Mouse (Mus musculus): ENCODE data around the gene Prdm8. TPM values are rescaled to one million over a fixed set of nuclear protein-coding genes. Genes with fewer than 3 reads are reported as not detected.

Prdm8 gene
- polyA plus RNA-seq, 1 experiment from 2014 or later = not detected

DNA sequence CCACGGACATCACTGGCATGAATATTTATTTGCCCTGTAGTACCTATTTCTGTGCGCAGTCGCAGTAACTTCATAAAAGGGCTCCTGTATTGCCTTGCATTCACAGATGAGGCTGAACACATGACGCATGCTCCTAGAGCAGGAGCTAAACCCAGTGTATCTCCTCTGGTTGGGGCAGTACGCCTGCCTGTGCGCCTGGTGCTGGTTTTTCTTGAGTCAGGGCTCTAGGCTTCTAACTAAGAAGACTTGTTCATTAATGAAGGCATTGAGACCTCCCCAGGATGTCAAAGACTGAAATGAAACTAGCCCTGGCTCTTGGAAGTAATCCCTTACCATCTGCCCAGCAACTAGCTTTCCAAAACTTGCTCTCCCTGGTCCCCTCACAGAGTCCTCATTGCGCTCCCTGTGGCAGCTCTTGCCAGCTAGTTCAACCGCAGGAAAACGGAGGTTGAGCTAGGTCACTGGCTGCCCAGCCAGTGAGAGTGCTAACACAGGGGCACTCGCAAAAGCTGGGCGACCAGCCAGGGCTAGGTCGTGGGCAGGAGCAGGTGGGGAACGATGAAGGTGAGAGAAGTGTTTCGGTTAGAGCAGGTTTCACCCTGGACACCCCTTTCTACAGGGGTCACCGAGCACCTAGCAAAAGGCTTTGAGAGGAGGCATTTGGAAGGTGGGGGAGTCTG lies 5.6 kb downstream of the Prdm8 start:
- no peaks in the 10 kb centered on the region for H3K9me3 ChIP-seq (replicated peaks)
- H3K36me3 ChIP-seq (replicated peaks) = no peaks in the 10 kb centered on the region
- H3K27ac ChIP-seq (replicated peaks) = no peak overlapping the region
- WGBS (ENCODE audit: insufficient replicate concordance) = 5% methylated on average over 15 of the region's 15 CpGs
- no peak overlapping the region for H3K9ac ChIP-seq
- no peak for ATAC-seq (ENCODE audit: insufficient read depth)
- H3K4me1 ChIP-seq (replicated peaks) = no peaks in the 10 kb centered on the region
- H3K27me3 ChIP-seq = peaks cover 75% of the 10 kb centered on the region
- no peak overlapping the region for H3K4me3 ChIP-seq (replicated peaks)
- no peak overlapping the region for H3K4me2 ChIP-seq

DNA sequence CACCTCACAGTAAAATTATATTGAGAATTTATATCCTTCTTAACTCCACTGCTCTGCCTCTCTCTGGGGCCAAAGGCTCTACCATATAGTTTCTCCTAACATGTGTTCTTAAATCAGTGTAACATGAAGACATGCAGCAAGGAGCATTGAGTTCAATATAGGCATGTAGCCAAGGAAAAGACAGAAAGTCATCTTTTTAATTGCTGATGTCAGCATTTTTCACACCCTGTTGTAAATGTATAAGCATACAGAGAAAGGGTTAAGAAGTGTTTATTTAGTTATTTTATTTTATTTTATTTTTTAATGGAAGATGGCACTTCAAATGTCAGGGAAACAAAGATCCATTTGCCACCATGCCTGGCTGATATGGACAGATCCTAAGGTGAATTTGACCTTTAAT lies 6.7 kb downstream of the Prdm8 start:
- no peak overlapping the region for H3K4me2 ChIP-seq
- no peaks in the 10 kb centered on the region for H3K9me3 ChIP-seq (replicated peaks)
- no peaks in the 10 kb centered on the region for H3K36me3 ChIP-seq (replicated peaks)
- ATAC-seq (ENCODE audit: insufficient read depth) = no peak
- no peak overlapping the region for H3K9ac ChIP-seq
- H3K27me3 ChIP-seq = peaks cover 69% of the 10 kb centered on the region
- H3K4me3 ChIP-seq (replicated peaks) = no peak overlapping the region
- H3K27ac ChIP-seq (replicated peaks) = no peak overlapping the region
- H3K4me1 ChIP-seq (replicated peaks) = no peaks in the 10 kb centered on the region

DNA sequence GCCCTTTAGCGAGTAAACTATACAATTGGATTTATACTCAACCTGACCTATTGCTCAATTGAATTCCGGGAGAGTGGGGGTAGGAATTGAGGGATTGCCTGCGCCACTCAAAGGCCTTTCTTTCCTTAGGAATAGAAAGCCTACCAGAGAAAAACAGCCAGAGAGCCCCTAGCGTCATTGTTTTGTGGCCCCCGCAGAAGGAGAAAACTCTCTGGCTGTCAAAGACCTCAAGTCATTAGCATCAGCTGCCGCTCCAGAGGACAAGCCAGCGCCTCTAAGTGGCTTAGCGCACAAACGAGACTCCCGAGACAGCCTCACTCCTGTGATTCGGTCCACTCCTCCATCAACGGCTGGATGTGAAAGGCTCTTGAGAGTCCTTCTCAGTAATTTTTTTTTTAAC lies 12.6 kb downstream of the Prdm8 start:
- Histone ChIP-seq H3K27ac (replicated peaks) (no peak overlapping the region), H3K36me3 (replicated peaks) (no peaks in the 10 kb centered on the region), H3K9ac (no peak overlapping the region), H3K4me2 (no peak overlapping the region), H3K9me3 (replicated peaks) (no peaks in the 10 kb centered on the region), H3K4me3 (replicated peaks) (no peak overlapping the region), H3K27me3 (peaks cover 77% of the 10 kb centered on the region), H3K4me1 (replicated peaks) (no peaks in the 10 kb centered on the region)
- no peak for ATAC-seq (ENCODE audit: insufficient read depth)
- 3% methylated on average over 12 of the region's 12 CpGs for WGBS (ENCODE audit: insufficient replicate concordance)

DNA sequence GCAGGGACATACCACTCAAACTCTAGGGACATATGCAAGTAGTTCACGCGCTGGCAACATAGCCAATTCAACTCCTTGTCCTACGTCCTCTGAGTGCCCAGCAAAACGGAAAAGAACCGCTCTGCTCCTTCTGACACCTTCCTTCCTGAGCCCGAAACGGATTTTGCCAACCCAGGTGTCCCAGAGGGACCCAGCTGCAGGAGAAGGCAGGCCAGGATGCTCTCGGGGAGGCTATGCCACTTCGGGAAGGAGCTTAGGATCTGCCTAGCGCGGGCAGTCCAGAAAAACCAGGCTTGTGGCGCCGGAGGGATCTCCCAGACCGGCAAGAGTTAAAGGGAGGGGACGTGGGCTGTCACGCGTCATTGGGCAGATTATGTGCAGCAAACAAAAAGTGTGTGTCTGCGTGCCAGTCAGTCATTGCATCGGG lies 13.5 kb downstream of the Prdm8 start:
- Histone ChIP-seq H3K27ac (replicated peaks) (no peak overlapping the region), H3K36me3 (replicated peaks) (no peaks in the 10 kb centered on the region), H3K9ac (no peak overlapping the region), H3K4me1 (replicated peaks) (peaks cover 1% of the 10 kb centered on the region; the same call in 1 of the 2 replicates), H3K4me3 (replicated peaks) (no peak overlapping the region), H3K27me3 (peaks cover 80% of the 10 kb centered on the region), H3K9me3 (replicated peaks) (no peaks in the 10 kb centered on the region), H3K4me2 (no peak overlapping the region)
- ATAC-seq (ENCODE audit: insufficient read depth) = no peak
- 0% methylated on average over 19 of the region's 19 CpGs for WGBS (ENCODE audit: insufficient replicate concordance)

DNA sequence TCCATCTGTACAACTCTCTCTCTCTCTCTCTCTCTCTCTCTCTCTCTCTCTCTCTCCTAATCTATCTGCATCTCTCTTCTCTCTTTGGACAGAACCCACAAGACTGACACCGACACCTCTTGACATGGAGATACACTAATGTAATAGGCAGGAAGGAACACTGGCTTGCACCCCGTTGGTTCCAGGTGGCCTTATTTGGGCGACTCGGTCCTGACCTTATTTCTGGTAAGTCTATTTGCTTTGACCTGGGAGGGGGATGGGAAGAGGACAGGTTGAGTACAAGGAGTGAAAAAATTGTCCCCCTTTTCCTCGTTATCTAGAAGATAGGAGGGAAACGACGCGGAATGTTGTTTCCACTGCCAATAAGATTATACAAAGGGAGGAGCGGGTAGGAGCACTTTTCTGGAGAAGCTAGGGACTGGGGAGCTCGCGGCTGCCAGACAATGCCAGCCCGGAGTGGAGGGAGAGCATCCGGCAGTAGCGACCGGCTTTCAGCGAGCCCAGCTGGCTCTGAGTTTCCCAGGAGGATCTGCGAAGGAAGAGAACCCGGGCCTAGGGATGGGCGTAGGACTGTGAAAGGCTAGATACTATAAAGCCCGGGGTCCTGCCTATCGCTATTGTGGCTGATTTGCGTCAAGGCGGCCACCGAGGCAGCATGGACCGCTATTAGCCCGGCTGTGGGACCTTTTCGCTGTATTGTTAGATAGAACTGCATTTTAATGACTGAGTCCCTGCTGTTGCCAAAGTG lies 14.1 kb downstream of the Prdm8 start:
- Histone ChIP-seq H3K4me1 (replicated peaks) (peaks cover 7% of the 10 kb centered on the region; the same call in 1 of the 2 replicates), H3K27ac (replicated peaks) (no peak overlapping the region), H3K9ac (no peak overlapping the region), H3K27me3 (peaks cover 83% of the 10 kb centered on the region), H3K4me3 (replicated peaks) (no peak overlapping the region), H3K36me3 (replicated peaks) (no peaks in the 10 kb centered on the region), H3K4me2 (no peak overlapping the region), H3K9me3 (replicated peaks) (no peaks in the 10 kb centered on the region)
- ATAC-seq (ENCODE audit: insufficient read depth) = no peak
- WGBS (ENCODE audit: insufficient replicate concordance) = 1% methylated on average over 27 of the region's 27 CpGs

DNA sequence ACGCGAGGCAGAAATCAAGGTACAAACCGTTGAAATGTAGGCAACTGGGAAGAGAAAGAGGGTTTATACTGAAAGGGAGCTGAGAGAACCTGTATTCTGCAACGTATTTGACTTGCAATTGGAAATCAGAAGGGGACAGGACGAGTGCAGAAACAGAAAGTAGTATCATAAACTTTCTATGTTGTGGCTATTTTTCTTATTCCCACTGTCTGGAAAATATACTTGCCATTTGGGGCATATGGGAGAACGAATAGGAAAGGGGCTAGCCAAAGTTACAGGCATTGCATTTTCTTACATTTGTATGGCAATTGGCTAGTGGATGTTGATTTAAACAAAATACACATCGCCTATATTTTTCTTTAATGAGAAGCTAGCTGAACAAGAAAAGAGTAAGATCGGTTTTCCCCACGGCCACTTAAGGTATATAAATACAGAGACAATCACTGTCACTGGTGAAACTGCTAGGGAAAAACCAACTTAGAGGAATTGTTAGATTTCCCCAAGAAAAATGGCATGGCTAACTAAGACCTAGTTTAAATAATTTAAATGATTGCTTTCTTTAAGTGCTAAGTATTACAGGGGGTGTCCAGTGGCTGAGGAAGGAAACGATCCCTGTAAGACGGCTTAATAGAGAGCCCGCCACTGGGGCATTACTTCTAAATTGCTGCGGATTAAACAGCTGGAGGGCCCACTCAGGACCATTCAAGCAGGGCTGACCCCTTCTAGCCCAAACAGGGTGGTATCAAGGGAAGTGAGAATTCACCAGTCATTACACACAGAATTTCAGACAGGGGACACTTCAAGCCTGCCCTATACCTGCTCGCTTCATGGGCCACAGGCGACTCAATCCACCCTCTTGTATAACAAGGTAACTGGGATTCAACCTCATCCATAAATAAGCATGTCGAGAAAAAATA lies 14.9 kb downstream of the Prdm8 start:
- peaks cover 11% of the 10 kb centered on the region; the same call in 1 of the 2 replicates for H3K4me1 ChIP-seq (replicated peaks)
- no peak for ATAC-seq (ENCODE audit: insufficient read depth)
- peaks cover 92% of the 10 kb centered on the region for H3K27me3 ChIP-seq
- WGBS (ENCODE audit: insufficient replicate concordance) = 8% methylated on average over 16 of the region's 16 CpGs
- no peak overlapping the region for H3K4me2 ChIP-seq
- no peaks in the 10 kb centered on the region for H3K9me3 ChIP-seq (replicated peaks)
- H3K36me3 ChIP-seq (replicated peaks) = no peaks in the 10 kb centered on the region
- no peak overlapping the region for H3K9ac ChIP-seq
- no peak overlapping the region for H3K27ac ChIP-seq (replicated peaks)
- H3K4me3 ChIP-seq (replicated peaks) = no peak overlapping the region

DNA sequence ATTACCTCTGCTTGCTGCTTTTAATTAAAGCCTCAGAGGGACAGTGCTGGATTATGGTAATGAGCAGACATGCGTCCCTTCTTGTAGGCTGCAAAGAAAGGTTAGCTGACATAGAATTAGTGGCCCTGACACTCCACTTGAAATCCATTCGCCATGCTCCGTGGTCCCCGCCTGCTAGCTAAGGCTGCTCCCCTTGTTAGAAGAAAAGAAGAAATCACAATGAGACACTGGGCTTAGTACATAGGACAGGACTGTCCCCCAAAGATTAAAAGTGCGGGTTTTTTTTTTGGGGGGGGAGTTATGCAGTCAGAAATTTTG lies 15.6 kb downstream of the Prdm8 start:
- no peak for ATAC-seq (ENCODE audit: insufficient read depth)
- no peaks in the 10 kb centered on the region for H3K9me3 ChIP-seq (replicated peaks)
- no peak overlapping the region for H3K4me2 ChIP-seq
- H3K36me3 ChIP-seq (replicated peaks) = no peaks in the 10 kb centered on the region
- H3K9ac ChIP-seq = no peak overlapping the region
- no peak overlapping the region for H3K4me3 ChIP-seq (replicated peaks)
- no peak overlapping the region for H3K27ac ChIP-seq (replicated peaks)
- peaks cover 93% of the 10 kb centered on the region for H3K27me3 ChIP-seq
- 6% methylated on average over 5 of the region's 5 CpGs for WGBS (ENCODE audit: insufficient replicate concordance)
- peaks cover 11% of the 10 kb centered on the region; the same call in 1 of the 2 replicates for H3K4me1 ChIP-seq (replicated peaks)

DNA sequence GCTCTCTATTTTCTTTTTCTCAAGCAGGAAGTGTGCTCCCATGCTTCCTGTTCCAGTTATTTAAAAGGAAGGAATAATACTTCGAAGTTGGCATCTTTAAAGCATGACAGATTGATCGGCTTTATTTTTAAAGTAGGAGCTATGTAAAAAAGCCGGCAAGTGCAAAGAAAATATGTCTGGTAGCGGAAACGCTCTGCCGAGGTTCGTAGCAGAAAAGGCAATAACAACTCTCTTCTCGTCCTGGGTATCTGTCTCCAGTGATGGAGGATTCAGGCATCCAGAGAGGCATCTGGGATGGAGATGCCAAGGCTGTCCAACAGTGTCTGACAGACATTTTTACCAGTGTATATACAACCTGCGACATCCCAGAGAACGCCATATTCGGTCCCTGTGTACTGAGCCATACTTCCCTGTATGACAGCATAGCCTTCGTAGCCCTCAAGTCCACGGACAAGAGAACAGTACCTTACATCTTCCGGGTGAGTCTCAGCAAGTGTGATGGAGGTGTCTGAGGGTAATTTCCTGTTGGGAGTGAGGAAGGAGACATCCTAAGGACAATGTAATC lies 16.1 kb downstream of the Prdm8 start:
- Histone ChIP-seq H3K36me3 (replicated peaks) (no peaks in the 10 kb centered on the region), H3K27ac (replicated peaks) (no peak overlapping the region), H3K4me2 (no peak overlapping the region), H3K9ac (no peak overlapping the region), H3K27me3 (peaks cover 99% of the 10 kb centered on the region), H3K4me3 (replicated peaks) (no peak overlapping the region), H3K4me1 (replicated peaks) (peaks cover 11% of the 10 kb centered on the region; the same call in 1 of the 2 replicates), H3K9me3 (replicated peaks) (no peaks in the 10 kb centered on the region)
- no peak for ATAC-seq (ENCODE audit: insufficient read depth)
- WGBS (ENCODE audit: insufficient replicate concordance) = 3% methylated on average over 14 of the region's 14 CpGs

DNA sequence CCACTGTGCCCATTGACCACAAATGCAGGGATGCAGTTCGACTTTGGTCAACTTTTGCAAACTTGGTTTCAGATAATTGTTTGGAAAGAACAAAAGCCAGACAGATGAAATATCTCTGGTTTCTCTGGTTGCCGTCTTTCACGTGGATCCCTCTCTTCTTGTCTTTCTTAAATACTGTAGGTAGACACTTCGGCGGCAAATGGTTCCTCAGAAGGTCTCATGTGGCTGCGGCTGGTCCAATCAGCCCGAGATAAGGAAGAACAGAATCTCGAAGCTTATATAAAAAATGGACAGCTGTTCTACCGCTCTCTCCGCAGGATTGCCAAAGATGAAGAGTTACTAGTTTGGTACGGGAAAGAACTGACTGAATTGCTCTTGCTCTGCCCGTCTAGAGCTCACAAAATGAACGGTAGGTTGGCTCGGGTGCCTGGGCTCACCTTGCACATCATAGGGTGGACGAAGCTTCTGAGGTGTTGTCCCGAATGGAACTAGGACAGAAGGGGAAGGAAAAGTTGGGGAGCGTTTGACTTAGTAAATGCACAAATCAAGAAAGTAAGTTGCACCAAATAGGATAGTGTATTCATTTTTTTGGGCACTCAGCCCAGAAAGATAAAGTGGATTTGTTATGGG lies 17.4 kb downstream of the Prdm8 start:
- no peaks in the 10 kb centered on the region for H3K36me3 ChIP-seq (replicated peaks)
- no peaks in the 10 kb centered on the region for H3K9me3 ChIP-seq (replicated peaks)
- H3K4me2 ChIP-seq = no peak overlapping the region
- no peak overlapping the region for H3K9ac ChIP-seq
- H3K4me1 ChIP-seq (replicated peaks) = peaks cover 11% of the 10 kb centered on the region; the same call in 1 of the 2 replicates
- 3% methylated on average over 17 of the region's 17 CpGs for WGBS (ENCODE audit: insufficient replicate concordance)
- H3K27ac ChIP-seq (replicated peaks) = no peak overlapping the region
- H3K27me3 ChIP-seq = peaks cover 100% of the 10 kb centered on the region
- H3K4me3 ChIP-seq (replicated peaks) = no peak overlapping the region
- ATAC-seq (ENCODE audit: insufficient read depth) = no peak

DNA sequence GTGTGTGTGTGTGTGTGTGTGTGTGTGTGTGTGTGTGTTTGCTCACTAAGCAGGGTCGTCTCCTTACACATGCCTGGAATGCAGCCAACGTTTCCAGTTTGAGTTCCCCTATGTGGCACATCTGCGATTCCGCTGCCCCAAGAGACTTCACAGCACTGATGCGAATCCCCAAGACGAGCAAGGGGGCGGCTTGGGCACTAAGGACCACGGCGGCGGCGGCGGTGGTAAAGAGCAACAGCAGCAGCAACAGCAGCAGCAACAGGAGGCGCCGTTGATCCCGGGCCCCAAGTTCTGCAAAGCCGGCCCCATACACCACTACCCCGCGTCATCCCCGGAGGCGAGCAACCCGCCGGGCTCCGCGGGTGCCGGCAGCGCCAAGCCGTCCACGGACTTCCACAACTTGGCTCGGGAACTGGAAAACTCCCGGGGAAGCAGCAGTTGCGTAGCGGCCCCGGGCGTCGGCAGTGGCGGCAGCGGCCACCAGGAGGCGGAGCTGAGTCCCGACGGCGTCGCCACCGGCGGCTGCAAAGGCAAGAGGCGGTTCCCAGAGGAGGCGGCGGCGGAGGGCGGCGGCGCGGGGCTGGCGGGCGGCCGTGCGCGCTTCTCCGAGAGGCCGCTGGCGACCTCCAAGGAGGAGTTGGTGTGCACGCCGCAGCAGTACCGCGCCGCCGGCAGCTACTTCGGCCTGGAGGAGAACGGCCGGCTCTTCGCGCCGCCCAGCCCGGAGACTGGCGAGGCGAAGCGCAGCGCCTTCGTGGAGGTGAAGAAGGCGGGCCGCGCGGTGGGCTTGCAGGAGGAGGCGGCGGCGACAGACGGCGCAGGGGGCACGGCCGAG lies 18.2 kb downstream of the Prdm8 start:
- Histone ChIP-seq H3K27ac (replicated peaks) (no peak overlapping the region), H3K9ac (no peak overlapping the region), H3K9me3 (replicated peaks) (no peaks in the 10 kb centered on the region), H3K36me3 (replicated peaks) (no peaks in the 10 kb centered on the region), H3K4me2 (peak overlapping the region; percentile 73), H3K27me3 (peaks cover 100% of the 10 kb centered on the region), H3K4me1 (replicated peaks) (peaks cover 11% of the 10 kb centered on the region; the same call in 1 of the 2 replicates), H3K4me3 (replicated peaks) (peak overlapping the region; percentile 48)
- 0 out of 2 replicates have a peak, but pooled peaks have one; percentile 25 for ATAC-seq (ENCODE audit: insufficient read depth)
- WGBS (ENCODE audit: insufficient replicate concordance) = under 1% methylated on average over 89 of the region's 89 CpGs
